Mouse (Mus musculus) lung, postnatal 0 days (tissue): ENCODE measurements at regions not wholly inside any gene's neighbourhood (a gene's known extent, or its start where the extent isn't known, plus 50 kb on each side); places are given as distances from the start of the nearest gene placed in this dataset.

ENCODE experiments used
- ATAC-seq: fragments of 200-750 bp; cut with Nextera tagmentation; 2 replicates; pipeline ENCODE4 v1.8.0; 2017; ENCODE audit warnings: moderate library complexity
- DNase-seq: peaks from one replicate; pipeline ENCODE4 v3.0.0-alpha.2; 2016; ENCODE audit warnings: low spot score
- H3K27ac ChIP-seq: fragments of 300-500 bp; sonication (generic); 2 replicates; pipeline ENCODE4 v1.5.1; 2014; ENCODE audit warnings: antibody characterized with exemption, mild to moderate bottlenecking, low read length, mixed read lengths
- H3K27me3 ChIP-seq: fragments of 300-500 bp; sonication (generic); replicated peaks from 2 replicates; pipeline ENCODE4 v1.6.1; 2014; ENCODE audit warnings: low read length, mixed read lengths; ENCODE audit not compliant: insufficient read depth
- H3K36me3 ChIP-seq: fragments of 300-500 bp; sonication (generic); 2 replicates; pipeline ENCODE4 v1.6.1; 2014; ENCODE audit warnings: low read length, mixed read lengths; ENCODE audit not compliant: insufficient read depth
- H3K4me1 ChIP-seq: fragments of 300-500 bp; sonication (generic); 2 replicates; pipeline ENCODE4 v1.6.1; 2014; ENCODE audit warnings: antibody characterized with exemption, low read depth, low read length, mixed read lengths; ENCODE audit not compliant: insufficient read depth
- H3K4me2 ChIP-seq: fragments of 300-500 bp; sonication (generic); replicated peaks from 2 replicates; pipeline ENCODE4 v1.6.1; 2014; ENCODE audit warnings: low read depth, mild to moderate bottlenecking, low read length, moderate library complexity, mixed read lengths
- H3K4me3 ChIP-seq: fragments of 300-500 bp; sonication (generic); 2 replicates; pipeline ENCODE4 v1.5.1; 2014; ENCODE audit warnings: low read depth, low read length
- H3K9ac ChIP-seq: fragments of 300-500 bp; sonication (generic); replicated peaks from 2 replicates; pipeline ENCODE4 v1.6.1; 2014; ENCODE audit warnings: low read depth, mild to moderate bottlenecking
- H3K9me3 ChIP-seq: fragments of 300-500 bp; sonication (generic); 2 replicates; pipeline ENCODE4 v1.6.1; 2016; ENCODE audit warnings: low read length, mixed read lengths
- CTCF ChIP-seq: IDR thresholded peaks from 2 replicates; pipeline ENCODE4 v1.5.1; 2016; ENCODE audit warnings: antibody characterized with exemption, mild to moderate bottlenecking
- EP300 ChIP-seq: IDR thresholded peaks from 2 replicates; pipeline ENCODE4 v1.6.1; 2016; ENCODE audit warnings: antibody characterized with exemption, mild to moderate bottlenecking, control low read depth
- WGBS: fragments of 180-500 bp; shearing (Covaris S2); extraction: QIAGEN DNeasy Blood & Tissue Kit; methylation state at CpG from one replicate; pipeline ENCODE4 v1.1.7; 2014; 5-methylcytosine and 5-hydroxymethylcytosine counted together

DNA sequence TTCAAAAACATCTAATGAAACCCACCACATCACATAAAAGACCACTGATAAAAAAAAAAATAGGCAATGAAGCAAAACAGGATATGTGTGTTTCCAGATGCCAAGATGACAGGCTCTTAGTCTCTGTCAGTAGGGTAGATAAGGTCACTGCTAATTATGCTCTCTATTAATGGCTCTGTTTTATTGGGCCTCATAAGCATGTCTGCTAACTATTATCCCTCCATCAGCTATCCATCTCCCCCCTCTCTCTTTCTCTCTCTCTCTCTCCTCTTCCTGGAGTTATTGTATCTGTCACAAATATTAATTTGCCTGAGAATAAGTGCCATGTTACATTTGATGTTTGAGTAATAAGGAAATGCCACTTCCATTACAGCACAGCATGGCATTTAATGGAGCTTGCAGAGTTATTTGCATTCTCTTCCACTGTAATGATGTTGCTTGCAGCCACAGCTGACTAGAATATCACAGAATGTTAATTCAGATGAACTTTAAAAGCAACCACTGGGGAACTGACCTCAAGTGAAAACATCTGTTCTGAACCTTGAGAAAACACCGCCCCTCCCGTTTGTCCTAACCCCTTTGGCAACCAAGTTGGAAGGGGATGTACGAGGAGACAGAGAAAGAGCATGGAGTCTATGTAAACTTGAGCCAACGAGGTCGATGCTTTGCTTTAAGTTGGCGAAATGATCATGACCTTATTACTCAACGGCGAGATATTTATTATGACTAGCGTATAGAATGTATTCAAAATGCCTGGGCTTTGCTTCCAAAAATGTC lies 141.7 kb upstream of the Alg10b start:
- Histone ChIP-seq H3K36me3 (no peaks in the 10 kb centered on the region), H3K9me3 (no peaks in the 10 kb centered on the region), H3K4me1 (no peaks in the 10 kb centered on the region), H3K4me2 (no peak overlapping the region), H3K4me3 (no peak overlapping the region), H3K9ac (no peak overlapping the region), H3K27me3 (no peaks in the 10 kb centered on the region), H3K27ac (no peak overlapping the region)
- WGBS, result 61% methylated on average over 9 of the region's 9 CpGs
- peak; percentile 25 for DNase-seq
- TF ChIP-seq EP300 (no peak), CTCF (no peak)
- peak; percentile 41 for ATAC-seq

DNA sequence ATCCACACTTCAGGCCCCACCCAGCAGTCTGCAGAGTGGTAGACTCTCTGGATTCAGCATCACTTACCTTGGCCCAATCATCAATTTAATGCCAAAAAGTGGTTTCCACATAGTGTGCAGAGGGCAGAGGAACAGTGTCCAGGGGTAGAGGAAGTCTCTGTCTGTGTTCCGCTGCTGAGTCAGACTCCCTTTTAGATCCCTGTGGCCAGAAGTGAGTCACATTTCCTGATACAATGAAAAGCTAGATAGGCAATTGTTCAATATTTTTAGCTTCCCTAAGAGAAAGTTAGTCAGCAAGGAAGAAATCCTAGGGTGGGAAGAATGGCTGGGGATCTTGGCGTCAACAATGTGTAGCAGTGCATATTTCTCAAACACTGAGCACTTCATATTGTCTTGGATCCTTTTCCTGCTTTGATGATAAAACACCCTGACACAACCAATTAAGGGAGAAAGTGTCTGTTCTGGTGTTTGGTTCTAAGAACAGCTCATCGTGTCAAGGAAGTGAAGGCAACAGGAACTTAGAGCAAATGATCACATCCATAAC lies 114.6 kb upstream of the Alg10b start:
- no peak for ATAC-seq
- TF ChIP-seq EP300, result no peak
- no peak for TF ChIP-seq CTCF
- no peaks in the 10 kb centered on the region for H3K4me1 ChIP-seq

DNA sequence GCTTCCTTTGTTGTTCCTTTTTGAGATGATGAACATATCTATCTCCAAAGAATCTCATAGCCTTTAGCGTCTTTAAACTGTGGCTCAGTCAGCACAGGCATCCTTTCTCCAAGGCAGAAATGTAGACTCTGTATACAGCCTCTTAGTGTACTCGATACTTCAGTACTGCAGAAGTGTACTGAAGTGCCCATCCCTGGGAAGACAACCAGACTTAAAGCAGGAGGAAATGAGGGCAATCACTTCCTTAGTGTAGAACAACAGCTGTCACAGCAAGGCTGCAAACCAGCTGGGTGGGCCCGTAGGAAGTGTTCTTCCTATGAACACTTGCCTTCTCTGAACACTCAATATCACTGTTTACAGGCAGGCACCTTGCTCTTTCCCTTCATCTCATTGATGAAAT lies 110.5 kb upstream of the Alg10b start:
- H3K36me3 ChIP-seq, result no peaks in the 10 kb centered on the region
- H3K4me1 ChIP-seq, result no peaks in the 10 kb centered on the region
- H3K4me2 ChIP-seq, result no peak overlapping the region
- DNase-seq (no peak), ATAC-seq (no peak)
- no peak overlapping the region for H3K4me3 ChIP-seq
- no peak overlapping the region for H3K27ac ChIP-seq
- TF ChIP-seq CTCF (no peak), EP300 (no peak)
- no peaks in the 10 kb centered on the region for H3K27me3 ChIP-seq
- H3K9me3 ChIP-seq, result no peaks in the 10 kb centered on the region
- H3K9ac ChIP-seq, result no peak overlapping the region
- 44% methylated on average over 3 of the region's 3 CpGs for WGBS

More for the DNA sequence above, 114.6 kb upstream of the Alg10b start:
- DNase-seq, result peak; percentile 15
- H3K9me3 ChIP-seq, result no peaks in the 10 kb centered on the region
- no peak overlapping the region for H3K4me2 ChIP-seq
- no peaks in the 10 kb centered on the region for H3K27me3 ChIP-seq
- WGBS, result 56% methylated on average over 3 of the region's 3 CpGs
- no peak overlapping the region for H3K9ac ChIP-seq
- H3K4me3 ChIP-seq, result no peak overlapping the region
- no peak overlapping the region for H3K27ac ChIP-seq
- H3K36me3 ChIP-seq, result no peaks in the 10 kb centered on the region

DNA sequence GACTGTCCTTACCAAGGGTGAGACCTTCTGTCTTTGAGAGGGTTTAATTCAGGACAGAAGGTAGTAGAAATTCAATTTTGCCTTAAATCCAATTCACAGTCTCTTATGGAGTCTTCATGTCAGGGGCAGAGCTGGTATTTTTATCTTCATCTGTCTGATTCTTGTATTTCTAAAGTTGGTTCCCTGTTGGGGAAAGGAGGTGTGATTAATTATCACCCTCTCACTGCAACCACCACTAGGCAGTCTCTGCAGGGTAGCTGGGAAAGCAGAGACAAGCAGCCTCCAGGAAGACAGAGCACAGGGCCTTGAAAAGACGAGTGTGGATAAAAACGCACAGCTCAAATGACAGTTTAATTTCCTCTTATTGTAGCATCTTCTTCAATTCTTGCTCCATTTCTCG lies 104.4 kb upstream of the Alg10b start:
- H3K27ac ChIP-seq, result no peak overlapping the region
- 63% methylated on average over 3 of the region's 3 CpGs for WGBS
- no peak overlapping the region for H3K9ac ChIP-seq
- no peaks in the 10 kb centered on the region for H3K36me3 ChIP-seq
- TF ChIP-seq CTCF (no peak), EP300 (no peak)
- ATAC-seq, result no peak
- no peaks in the 10 kb centered on the region for H3K9me3 ChIP-seq
- no peak overlapping the region for H3K4me2 ChIP-seq
- H3K27me3 ChIP-seq, result no peaks in the 10 kb centered on the region
- H3K4me1 ChIP-seq, result no peaks in the 10 kb centered on the region
- no peak for DNase-seq
- H3K4me3 ChIP-seq, result no peak overlapping the region

DNA sequence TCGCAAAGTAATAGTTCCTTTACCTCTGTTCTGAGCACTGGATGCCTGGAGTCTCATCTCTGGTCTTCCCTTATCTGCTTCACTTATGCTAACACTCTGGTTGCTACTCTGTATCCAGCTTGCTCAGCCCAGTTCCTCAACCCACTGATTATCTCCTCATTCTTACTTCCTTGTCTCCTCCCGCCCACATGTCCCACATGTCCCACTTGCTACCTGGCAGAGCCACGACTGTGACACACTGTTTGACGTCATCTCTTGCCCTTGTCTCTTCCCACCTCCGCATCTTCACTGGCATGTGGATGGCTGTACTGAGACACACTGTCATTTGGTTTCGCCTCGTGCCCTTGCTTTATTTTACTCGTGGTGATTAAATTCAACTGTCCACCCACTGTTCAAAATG lies 100.1 kb upstream of the Alg10b start:
- H3K27ac ChIP-seq, result no peak overlapping the region
- H3K4me1 ChIP-seq, result no peaks in the 10 kb centered on the region
- 78% methylated on average over 8 of the region's 8 CpGs for WGBS
- H3K9ac ChIP-seq, result no peak overlapping the region
- no peak overlapping the region for H3K4me2 ChIP-seq
- H3K4me3 ChIP-seq, result no peak overlapping the region
- H3K36me3 ChIP-seq, result no peaks in the 10 kb centered on the region
- H3K27me3 ChIP-seq, result no peaks in the 10 kb centered on the region
- H3K9me3 ChIP-seq, result no peaks in the 10 kb centered on the region
- ATAC-seq, result no peak
- no peak for DNase-seq
- no peak for TF ChIP-seq EP300
- TF ChIP-seq CTCF, result no peak

DNA sequence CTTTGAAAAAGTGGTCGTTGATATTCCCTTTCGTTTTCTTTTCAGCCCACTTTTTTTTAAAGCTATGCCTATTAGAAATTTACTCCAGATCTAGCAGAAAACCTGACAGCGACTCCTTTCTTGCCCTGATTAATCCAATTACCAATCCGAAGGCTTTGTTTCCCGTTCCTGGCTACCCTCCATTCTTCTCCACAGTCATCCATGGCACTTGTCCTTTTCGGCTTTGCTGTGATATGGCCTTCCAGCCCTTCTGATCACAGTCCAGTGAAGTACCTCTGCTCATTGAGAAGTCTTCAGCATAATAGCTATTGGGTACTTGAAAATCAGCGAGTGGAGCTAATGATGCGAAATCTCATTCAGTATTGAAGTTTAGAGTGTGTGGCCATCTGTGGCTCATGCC lies 99.0 kb upstream of the Alg10b start:
- no peak for TF ChIP-seq EP300
- TF ChIP-seq CTCF, result no peak
- H3K4me1 ChIP-seq, result no peaks in the 10 kb centered on the region
- no peak overlapping the region for H3K4me2 ChIP-seq
- H3K36me3 ChIP-seq, result no peaks in the 10 kb centered on the region
- no peak overlapping the region for H3K27ac ChIP-seq
- no peak for DNase-seq
- H3K9ac ChIP-seq, result no peak overlapping the region
- H3K9me3 ChIP-seq, result no peaks in the 10 kb centered on the region
- H3K4me3 ChIP-seq, result no peak overlapping the region
- H3K27me3 ChIP-seq, result no peaks in the 10 kb centered on the region
- 75% methylated on average over 8 of the region's 8 CpGs for WGBS
- ATAC-seq, result no peak
